Mouse (Mus musculus): Measurements from ENCODE around the gene Gm27029.
A peak's percentile ranks its signal among the peaks of the same experiment; 100 is the strongest.
"Not testable (repeated sequence)": the region's sequence is repeated elsewhere in the genome, so short reads cannot be mapped to it uniquely, and the experiment has no call there.

Gene Gm27029

DNA sequence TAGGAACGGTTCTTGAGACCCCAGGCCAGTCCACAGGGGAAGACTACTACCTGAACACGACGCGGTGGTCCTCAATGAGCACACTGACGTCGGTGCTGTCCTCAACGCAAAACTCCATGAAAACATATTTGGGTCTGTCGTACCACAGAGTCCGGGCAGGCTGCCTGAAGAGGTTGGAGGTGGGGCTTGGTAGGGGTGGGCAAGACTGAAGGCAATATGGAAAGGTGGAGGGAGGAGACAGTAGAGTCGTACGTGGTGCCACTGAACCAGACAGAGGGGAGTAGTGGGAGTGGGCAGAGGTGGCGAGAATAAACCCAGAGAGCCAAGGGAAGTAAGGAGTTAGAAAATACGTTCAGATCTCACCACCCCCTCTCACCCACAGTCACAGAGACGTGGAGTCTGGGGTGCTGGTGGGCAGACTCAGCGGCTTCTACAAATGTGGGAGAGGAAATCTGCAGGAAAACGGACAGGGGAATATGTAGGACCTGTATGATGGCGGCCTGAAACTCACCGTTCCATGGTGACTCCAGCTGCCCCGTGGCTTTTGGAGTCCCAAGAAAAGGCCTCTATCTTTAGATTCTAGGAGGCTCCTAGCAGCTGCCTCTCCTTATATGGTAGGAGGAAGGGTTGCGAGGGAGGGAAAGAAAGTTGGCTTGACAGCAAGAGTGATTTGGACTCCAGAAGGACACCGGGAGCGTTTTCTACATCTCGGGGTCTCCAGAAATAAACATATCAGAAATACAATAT lies at the start of gene Gm27029:
Gene Gm27029, minus strand, starts transcription at position 692 of the 747 bp plus-strand sequence.
- DNase-seq (ENCODE audit: low spot score in 2 of 2), result no peak

DNA sequence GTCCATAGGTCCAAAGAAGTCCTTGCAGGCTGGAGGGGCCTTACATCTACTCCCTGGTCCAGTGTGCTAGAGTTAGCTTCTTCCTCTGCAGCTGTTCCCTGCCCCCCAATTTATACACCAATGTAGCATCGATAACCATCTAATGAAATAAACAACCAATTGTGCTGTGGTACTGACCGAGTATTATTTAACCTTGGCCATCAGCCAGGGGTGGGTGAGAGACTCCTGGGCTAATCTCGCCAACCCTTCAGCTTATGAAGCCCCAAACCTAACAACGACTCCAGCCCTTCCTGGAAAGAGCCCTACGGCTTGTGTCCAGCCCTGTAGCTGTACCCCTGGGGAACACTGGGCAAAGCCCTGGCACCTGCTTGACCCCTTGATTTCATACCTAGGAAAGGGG lies 49.7 kb upstream of the Gm27029 start:
- DNase-seq (ENCODE audit: low spot score in 2 of 2), result no peak

DNA sequence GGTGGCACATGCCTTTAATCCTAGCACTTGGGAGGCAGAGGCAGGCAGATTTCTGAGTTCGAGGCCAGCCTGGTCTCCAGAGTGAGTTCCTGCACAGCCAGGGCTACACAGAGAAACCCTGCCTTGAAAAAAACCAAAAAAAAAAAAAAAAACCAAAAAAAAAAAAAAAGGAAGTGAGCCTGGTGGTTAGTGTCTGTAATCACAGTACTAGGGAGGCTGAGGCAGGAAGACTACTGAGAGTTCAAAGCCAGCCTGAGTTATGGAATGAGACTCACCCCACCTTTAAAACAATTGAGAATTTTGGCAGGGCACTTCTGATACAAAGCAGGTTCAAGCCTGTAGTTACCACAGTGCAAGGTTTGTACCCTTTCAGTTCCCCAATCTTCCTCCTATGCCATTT lies 49.1 kb upstream of the Gm27029 start:
- not testable (repeated sequence) for DNase-seq (ENCODE audit: low spot score in 2 of 2)

DNA sequence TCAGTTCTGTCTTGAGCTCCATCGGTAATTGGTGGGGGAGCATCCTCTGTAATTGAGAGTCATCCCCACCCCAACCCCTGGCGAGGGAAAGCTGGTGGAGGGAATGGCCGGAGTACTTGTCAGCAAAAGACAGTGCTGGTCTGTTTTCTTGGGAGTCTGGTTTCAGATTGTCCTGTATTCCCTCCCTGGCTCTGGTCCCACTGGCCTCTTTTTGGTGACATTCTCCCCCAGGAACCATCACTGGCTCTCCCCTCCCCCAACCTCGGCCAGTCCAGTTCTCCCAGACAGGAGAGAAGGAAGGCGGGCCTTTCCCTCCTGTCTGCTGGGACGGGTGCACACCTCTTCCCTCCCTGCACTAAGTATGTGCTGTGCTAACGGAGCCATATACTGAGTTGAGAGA lies 47.7 kb upstream of the Gm27029 start:
- peak in 1 of 2 experiments; percentile 43 for DNase-seq (ENCODE audit: low spot score in 2 of 2)

DNA sequence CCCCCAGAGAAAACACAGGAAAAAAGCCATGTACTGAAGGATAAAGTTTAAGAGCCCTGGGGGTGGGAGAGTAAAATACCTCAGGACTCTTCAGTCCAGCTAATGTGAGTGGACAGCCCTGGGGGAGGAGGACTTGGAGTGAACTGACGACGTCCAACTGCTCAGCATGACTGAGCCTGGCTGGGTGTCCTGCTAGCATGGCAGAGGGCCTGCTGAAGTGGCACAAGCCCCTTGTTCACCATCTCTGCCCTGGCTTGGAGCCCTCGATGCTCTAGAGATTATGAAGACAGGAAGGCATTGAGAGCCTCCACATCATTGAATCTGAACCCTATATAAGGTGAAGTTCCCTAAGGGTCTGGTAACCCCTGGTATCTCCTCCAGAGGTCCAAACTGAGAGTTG lies 47.3 kb upstream of the Gm27029 start:
- DNase-seq (ENCODE audit: low spot score in 2 of 2), result no peak

GRCm38 (mm10) chr11:101470206-101470605 lies 45.6 kb upstream of the Gm27029 start:
- no peak for DNase-seq (ENCODE audit: low spot score in 2 of 2)

- no peak for DNase-seq (ENCODE audit: low spot score in 2 of 2)
Observed at GRCm38 (mm10) chr11:101469155-101469554, 44.6 kb upstream of the Gm27029 start.

DNA sequence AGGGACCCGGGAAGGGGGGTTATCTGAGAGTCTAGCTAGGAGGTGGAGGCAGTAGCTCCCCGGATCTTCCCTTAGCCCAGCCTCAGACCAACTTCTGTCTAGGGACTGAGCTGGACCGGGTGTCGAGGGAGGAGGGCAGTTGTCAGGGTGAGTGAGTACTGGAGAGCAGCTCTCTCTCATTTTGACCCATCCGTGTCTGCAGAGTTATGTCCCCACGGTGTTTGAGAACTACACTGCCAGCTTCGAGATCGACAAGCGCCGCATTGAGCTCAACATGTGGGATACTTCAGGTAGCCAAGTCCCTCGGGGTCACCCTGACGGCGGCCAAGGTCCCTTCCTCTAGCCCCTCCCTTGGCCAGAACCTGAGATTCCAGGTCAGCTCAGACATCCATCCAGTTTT lies 44.1 kb upstream of the Gm27029 start:
- no peak for DNase-seq (ENCODE audit: low spot score in 2 of 2)

GRCm38 (mm10) chr11:101468263-101468688 lies 43.7 kb upstream of the Gm27029 start:
- no peak for DNase-seq (ENCODE audit: low spot score in 2 of 2)

DNA sequence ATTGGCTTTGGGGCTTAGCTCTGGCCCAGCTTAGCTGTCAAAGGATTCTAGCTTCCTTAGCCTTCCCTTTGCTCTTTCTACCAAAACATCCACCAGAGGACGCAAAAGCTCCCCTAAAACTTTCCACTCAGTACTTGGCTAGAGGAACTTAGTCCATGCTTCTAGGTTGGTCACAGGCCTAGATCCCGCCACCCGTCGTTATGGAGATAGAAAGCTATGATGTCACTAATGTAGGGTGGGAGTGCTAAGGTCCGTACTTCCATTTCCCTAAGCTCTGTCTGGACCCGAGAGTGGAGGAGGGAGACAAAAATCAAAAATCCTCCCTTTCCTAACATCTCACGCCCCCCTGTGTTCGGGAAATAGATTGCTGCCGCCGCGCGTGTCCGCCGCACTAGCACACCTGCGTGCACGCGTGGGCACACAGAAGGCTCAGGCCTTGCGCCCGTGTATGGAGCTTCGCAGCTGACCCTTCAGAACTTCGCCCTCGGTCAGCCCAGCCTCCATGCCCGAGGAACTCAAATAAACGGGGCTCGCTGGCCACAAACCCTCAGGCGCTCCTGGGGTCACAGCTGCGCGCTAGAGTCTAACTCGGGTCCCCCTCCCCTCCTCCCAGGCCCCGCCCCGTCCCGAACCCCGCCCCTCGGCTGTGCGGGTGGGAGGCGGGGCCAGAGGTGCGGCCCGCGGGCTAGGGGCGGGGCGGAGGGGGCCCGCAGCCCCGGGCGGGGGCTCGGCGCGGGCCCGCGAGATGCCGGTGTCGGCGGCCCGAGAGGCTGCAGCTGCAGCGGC lies 43.1 kb upstream of the Gm27029 start:
- DNase-seq (ENCODE audit: low spot score in 2 of 2), result peak in 1 of 2 experiments; percentile 77

GRCm38 (mm10) chr11:101466552-101466950 lies 42.0 kb upstream of the Gm27029 start:
- DNase-seq (ENCODE audit: low spot score in 2 of 2), result not testable (repeated sequence)

DNA sequence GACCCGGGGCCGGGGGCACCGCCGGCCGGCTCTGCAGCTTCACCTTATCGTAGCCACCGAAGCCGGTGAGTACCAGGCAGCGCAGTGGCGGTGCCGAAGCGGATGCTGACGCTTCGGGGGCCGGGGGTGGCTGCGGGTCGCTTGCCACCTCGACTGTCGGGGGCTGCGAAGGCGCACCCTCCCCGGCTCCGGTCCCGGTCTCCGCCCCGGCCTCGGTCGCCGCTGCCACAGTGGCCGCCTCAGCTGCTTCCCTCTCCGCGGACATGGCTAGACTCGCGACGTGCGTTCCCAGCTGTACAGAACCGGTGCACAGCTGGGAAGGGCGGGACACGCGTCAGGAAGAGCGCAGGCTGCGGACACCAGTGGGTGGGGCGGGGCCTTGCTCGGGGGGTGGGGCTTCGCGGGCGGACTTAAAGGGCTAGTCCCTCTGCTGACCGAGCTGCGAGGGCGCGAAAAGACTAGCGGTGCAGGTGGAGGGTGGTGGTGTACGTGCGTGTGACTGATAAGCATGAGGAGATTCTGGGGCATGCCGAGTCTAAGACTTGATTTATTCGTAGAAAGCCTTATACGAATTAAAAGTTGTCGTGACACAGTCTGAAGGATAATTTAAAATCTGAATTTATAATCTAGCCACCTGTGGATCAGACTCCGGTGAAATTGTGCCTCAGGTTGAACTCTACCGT lies 41.4 kb upstream of the Gm27029 start, which contains the start of gene Vat1:
Gene Vat1, minus strand, starts transcription at position 362 of the 683 bp plus-strand sequence.
- no peak for DNase-seq (ENCODE audit: low spot score in 2 of 2)

- DNase-seq (ENCODE audit: low spot score in 2 of 2), result peak in 1 of 2 experiments; percentile 67
Observed at GRCm38 (mm10) chr11:101465101-101465868, 40.7 kb upstream of the Gm27029 start.

DNA sequence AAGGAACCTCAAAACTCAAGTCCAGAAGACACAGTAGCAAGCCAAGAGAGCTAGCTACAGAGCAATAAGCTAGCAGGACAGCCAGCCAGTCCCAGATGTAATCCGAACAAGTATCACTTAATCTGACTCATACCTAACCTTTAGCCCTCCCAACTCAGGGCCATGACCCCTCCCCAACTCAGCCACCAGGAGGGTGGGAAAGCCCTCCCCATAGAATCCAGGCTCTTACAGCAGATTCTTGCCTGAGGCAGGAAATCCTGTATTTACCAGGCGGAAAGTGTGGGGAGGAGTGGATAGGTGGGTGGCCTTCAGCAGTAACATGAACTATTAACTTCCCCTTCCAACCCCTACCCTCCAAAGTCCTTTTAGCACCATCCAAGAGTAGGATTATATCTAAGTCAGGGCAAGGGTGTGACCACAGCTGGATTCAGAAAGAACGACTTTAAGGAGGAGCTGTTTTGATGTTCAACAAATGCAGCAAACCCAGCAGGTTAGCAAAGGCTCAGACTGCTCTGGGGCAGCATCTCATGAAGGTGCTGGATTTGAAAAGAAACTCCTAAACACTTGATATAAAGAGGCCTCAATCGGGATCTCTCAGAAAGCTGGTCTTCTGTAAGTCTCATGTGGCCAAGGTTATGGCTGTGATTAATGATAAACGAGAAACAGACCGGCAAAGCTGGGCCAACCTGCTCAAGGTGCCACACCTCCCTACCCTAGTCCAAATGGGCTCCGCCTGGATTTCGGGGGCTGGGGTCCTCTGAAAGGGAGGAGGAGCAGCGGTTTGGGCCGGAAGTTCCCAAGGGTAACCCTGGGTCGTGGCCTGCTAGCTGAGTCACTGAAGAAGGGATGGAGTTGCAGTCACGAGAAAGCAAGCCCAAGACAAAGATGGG lies 39.9 kb upstream of the Gm27029 start, which contains the start of gene Rnd2:
Gene Rnd2, plus strand, starts transcription at position 789 of the 890 bp plus-strand sequence.
- no peak for DNase-seq (ENCODE audit: low spot score in 2 of 2)

GRCm38 (mm10) chr11:101462583-101463440 lies 38.2 kb upstream of the Gm27029 start:
- no peak for DNase-seq (ENCODE audit: low spot score in 2 of 2)

GRCm38 (mm10) chr11:101462141-101462540 lies 37.5 kb upstream of the Gm27029 start:
- DNase-seq (ENCODE audit: low spot score in 2 of 2), result no peak

DNA sequence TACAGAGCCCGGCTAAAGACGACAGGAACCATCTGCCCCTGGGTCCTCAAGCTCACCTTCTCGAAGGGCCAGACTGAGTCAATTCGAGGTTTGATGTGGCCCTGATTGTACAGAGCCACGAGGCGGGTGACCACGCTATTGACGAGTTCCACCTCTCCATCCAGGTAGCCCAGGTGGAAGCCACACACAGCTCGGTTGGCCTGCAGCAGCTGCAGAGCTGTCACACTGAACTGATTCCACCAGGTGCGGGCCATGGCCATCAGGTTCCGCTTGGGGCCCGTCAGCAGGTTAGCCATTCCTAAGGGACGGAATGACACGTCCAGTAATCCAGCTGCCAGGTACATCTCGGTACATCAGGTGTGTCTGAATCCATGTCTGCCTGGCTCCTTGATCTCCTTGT lies 35.7 kb upstream of the Gm27029 start:
- DNase-seq (ENCODE audit: low spot score in 2 of 2), result no peak

GRCm38 (mm10) chr11:101459716-101460115 lies 35.1 kb upstream of the Gm27029 start:
- no peak for DNase-seq (ENCODE audit: low spot score in 2 of 2)

- DNase-seq (ENCODE audit: low spot score in 2 of 2), result no peak
Observed at GRCm38 (mm10) chr11:101458217-101458616, 33.6 kb upstream of the Gm27029 start.

All from cerebellum, postnatal 4 days (tissue).